Mouse (Mus musculus): ENCODE measurements at regions not wholly inside any gene's neighbourhood (a gene's known extent, or its start where the extent isn't known, plus 50 kb on each side); places are given as distances from the start of the nearest gene placed in this dataset.

- TF ChIP-seq ZMIZ1 (IDR thresholded peaks at IDR 0.05; ENCODE audit: low read depth, low read length) (no peak), USF1 (IDR thresholded peaks at IDR 0.05; ENCODE audit: low read depth, low read length) (no peak), E2F4 (IDR thresholded peaks at IDR 0.05; ENCODE audit: borderline replicate concordance, low read depth, low read length) (no peak), EP300 (IDR thresholded peaks at IDR 0.05; ENCODE audit: low read depth in 1 of 2, low read length in 2 of 2) (no peak), POLR2A (IDR thresholded peaks at IDR 0.05; ENCODE audit: control insufficient read depth in 1 of 2, insufficient read depth in 1 of 2, low read depth in 1 of 2, low read length in 2 of 2, poor library complexity in 1 of 2) (no peak), CTCF (IDR thresholded peaks at IDR 0.05 in 2 of 3, conservative IDR thresholded peaks at IDR 0.05 in 1 of 3; ENCODE audit: control insufficient read depth in 1 of 3, insufficient read depth in 1 of 3, low read depth in 2 of 3, low read length in 3 of 3, poor library complexity in 1 of 3, severe bottlenecking in 1 of 3) (no peak), USF2 (IDR thresholded peaks at IDR 0.05; ENCODE audit: borderline replicate concordance in 1 of 2, insufficient read depth in 1 of 2, low read depth in 1 of 2, low read length in 2 of 2) (no peak), RCOR1 (IDR thresholded peaks at IDR 0.05; ENCODE audit: low read depth, low read length) (no peak), MAFK (IDR thresholded peaks at IDR 0.05; ENCODE audit: borderline replicate concordance, low read depth, low read length) (no peak), NELFE (IDR thresholded peaks at IDR 0.05; ENCODE audit: low read depth, low read length) (no peak), ZC3H11A (IDR thresholded peaks at IDR 0.05; ENCODE audit: low read depth, low read length) (no peak)
These were observed 50.0 kb upstream of the Gsap start for GRCm38 (mm10) chr5:21136081-21136480.

Data from MEL (cell line).